Mouse (Mus musculus) MEL (cell line): ENCODE measurements around the gene Vwce.

Experiments used
- BHLHE40 ChIP-seq: IDR thresholded peaks from 2 replicates; pipeline ENCODE4 v1.6.1; 2012; ENCODE audit warnings: low read depth, mild to moderate bottlenecking, inconsistent platforms, low read length, improper control_type of control experiment, borderline replicate concordance
- CHD2 ChIP-seq: IDR thresholded peaks from 2 replicates; pipeline ENCODE4 v1.6.1; 2011; ENCODE audit warnings: low read length, improper control_type of control experiment
- CTCF ChIP-seq, 3 experiments: IDR thresholded peaks in 2 of 3; conservative IDR thresholded peaks in 1 of 3; 2 replicates each; pipeline ENCODE4 v1.5.1; 2011 to 2012; ENCODE audit warnings: low read length in 3 of 3, low read depth in 2 of 3, mild to moderate bottlenecking in 2 of 3, improper control_type of control experiment in 1 of 3, inconsistent platforms in 1 of 3, mixed read lengths in 1 of 3, moderate library complexity in 1 of 3; ENCODE audit not compliant: control insufficient read depth in 1 of 3, insufficient read depth in 1 of 3, poor library complexity in 1 of 3, severe bottlenecking in 1 of 3
- E2F4 ChIP-seq: IDR thresholded peaks from 2 replicates; pipeline ENCODE4 v1.6.1; 2011; ENCODE audit warnings: low read depth, low read length, improper control_type of control experiment, borderline replicate concordance
- EP300 ChIP-seq, 2 experiments: IDR thresholded peaks; 2 replicates each; pipeline ENCODE4 v1.6.1; 2011; ENCODE audit warnings: improper control_type of control experiment in 2 of 2, low read length in 2 of 2, low read depth in 1 of 2, mild to moderate bottlenecking in 1 of 2
- ETS1 ChIP-seq: IDR thresholded peaks from 2 replicates; pipeline ENCODE4 v1.6.1; 2012; ENCODE audit warnings: low read depth, mild to moderate bottlenecking, inconsistent platforms, low read length, improper control_type of control experiment, moderate library complexity
- HCFC1 ChIP-seq: IDR thresholded peaks from 2 replicates; pipeline ENCODE4 v1.6.1; 2012; ENCODE audit warnings: low read depth, mild to moderate bottlenecking, inconsistent platforms, low read length, improper control_type of control experiment, moderate library complexity
- KAT2A ChIP-seq: conservative IDR thresholded peaks from 2 replicates; pipeline ENCODE4 v1.6.1; 2012; ENCODE audit warnings: low read depth, low read length, improper control_type of control experiment, inconsistent platforms
- MAX ChIP-seq: IDR thresholded peaks from 2 replicates; pipeline ENCODE4 v1.6.1; 2011; ENCODE audit warnings: low read length, improper control_type of control experiment
- NELFE ChIP-seq: IDR thresholded peaks from 2 replicates; pipeline ENCODE4 v1.6.1; 2011; ENCODE audit warnings: low read depth, low read length, improper control_type of control experiment
- POLR2A ChIP-seq, 2 experiments: IDR thresholded peaks; 2 replicates each; pipeline ENCODE4 v1.6.1; 2011 to 2012; ENCODE audit warnings: low read length in 2 of 2, mild to moderate bottlenecking in 2 of 2, control low read depth in 1 of 2, improper control_type of control experiment in 1 of 2, low read depth in 1 of 2, moderate library complexity in 1 of 2; ENCODE audit not compliant: control insufficient read depth in 1 of 2, insufficient read depth in 1 of 2, poor library complexity in 1 of 2
- TBP ChIP-seq: IDR thresholded peaks from 2 replicates; pipeline ENCODE4 v1.8.0; 2011; ENCODE audit warnings: low read depth, low read length, improper control_type of control experiment
- UBTF ChIP-seq: IDR thresholded peaks from 2 replicates; pipeline ENCODE4 v1.6.1; 2012; ENCODE audit warnings: low read depth, mild to moderate bottlenecking, inconsistent platforms, low read length, improper control_type of control experiment, moderate library complexity, borderline replicate concordance; ENCODE audit not compliant: insufficient read depth
- ZC3H11A ChIP-seq: IDR thresholded peaks from 2 replicates; pipeline ENCODE4 v1.6.1; 2012; ENCODE audit warnings: low read depth, mild to moderate bottlenecking, inconsistent platforms, low read length, improper control_type of control experiment

DNA sequence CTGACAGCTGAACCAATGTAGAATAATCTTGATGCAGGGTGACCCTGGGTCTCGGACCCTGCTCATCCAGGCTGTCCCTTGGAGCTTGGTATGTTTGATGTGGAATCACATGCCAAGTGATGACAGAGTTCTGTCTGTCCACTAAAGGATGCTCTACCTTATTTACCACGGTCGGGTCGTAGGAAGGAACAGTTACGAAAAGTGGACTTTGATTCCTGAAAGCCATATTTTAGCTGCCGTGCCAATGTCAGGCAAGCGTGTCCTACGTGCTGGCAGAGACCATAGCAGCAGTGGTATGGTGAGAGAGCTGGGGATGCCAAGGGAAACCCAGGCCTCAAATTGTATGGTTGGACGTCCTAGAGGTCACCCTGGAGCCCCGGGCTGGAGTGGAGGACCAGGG lies 79.5 kb downstream of the Vwce start:
- no peak for TF ChIP-seq EP300 (IDR thresholded peaks at IDR 0.05; ENCODE audit: low read depth in 1 of 2, low read length in 2 of 2)
- no peak for TF ChIP-seq HCFC1
- no peak for TF ChIP-seq CTCF (IDR thresholded peaks at IDR 0.05 in 2 of 3, conservative IDR thresholded peaks at IDR 0.05 in 1 of 3; ENCODE audit: control insufficient read depth in 1 of 3, insufficient read depth in 1 of 3, low read depth in 2 of 3, low read length in 3 of 3, poor library complexity in 1 of 3, severe bottlenecking in 1 of 3)
- no peak for TF ChIP-seq UBTF
- no peak for TF ChIP-seq TBP
- no peak for TF ChIP-seq CHD2
- TF ChIP-seq POLR2A (IDR thresholded peaks at IDR 0.05; ENCODE audit: control insufficient read depth in 1 of 2, insufficient read depth in 1 of 2, low read depth in 1 of 2, low read length in 2 of 2, poor library complexity in 1 of 2): no peak
- TF ChIP-seq MAX: no peak
- TF ChIP-seq KAT2A: no peak
- TF ChIP-seq E2F4: no peak
- TF ChIP-seq NELFE: no peak
- TF ChIP-seq ZC3H11A: no peak
- TF ChIP-seq ETS1: no peak
- no peak for TF ChIP-seq BHLHE40
